Mouse (Mus musculus) lung, embryonic 16.5 days (tissue): ENCODE data around the gene Ppfia2. TPM values are rescaled to one million over a fixed set of nuclear protein-coding genes. Genes with fewer than 3 reads are reported as not detected.

Experiments used
- ATAC-seq: fragments of 200-750 bp; cut with Nextera tagmentation; 2 replicates; pipeline ENCODE4 v1.8.0; 2017; ENCODE audit warnings: low read depth, mild to moderate bottlenecking, moderate library complexity
- H3K27ac ChIP-seq: fragments of 300-500 bp; sonication (generic); 2 replicates; pipeline ENCODE4 v1.5.1; 2014; ENCODE audit warnings: mild to moderate bottlenecking, control low read depth, low read length
- H3K27me3 ChIP-seq: fragments of 300-500 bp; sonication (generic); 2 replicates; pipeline ENCODE4 v1.6.1; 2014; ENCODE audit warnings: low read depth, low read length, mixed read lengths; ENCODE audit not compliant: control insufficient read depth, insufficient read depth
- H3K36me3 ChIP-seq: fragments of 300-500 bp; sonication (generic); 2 replicates; pipeline ENCODE4 v1.6.1; 2014; ENCODE audit warnings: low read length; ENCODE audit not compliant: control insufficient read depth, insufficient read depth
- H3K4me1 ChIP-seq: fragments of 300-500 bp; sonication (generic); replicated peaks from 2 replicates; pipeline ENCODE4 v1.6.1; 2014; ENCODE audit warnings: low read length, mixed read lengths; ENCODE audit not compliant: control insufficient read depth, insufficient read depth
- H3K4me2 ChIP-seq: fragments of 300-500 bp; sonication (generic); 2 replicates; pipeline ENCODE4 v1.6.1; 2014; ENCODE audit warnings: low read depth, low read length, control low read depth
- H3K4me3 ChIP-seq: fragments of 300-500 bp; sonication (generic); 2 replicates; pipeline ENCODE4 v1.5.1; 2014; ENCODE audit warnings: mild to moderate bottlenecking, low read length, control low read depth
- H3K9ac ChIP-seq: fragments of 300-500 bp; sonication (generic); 2 replicates; pipeline ENCODE4 v1.6.1; 2014; ENCODE audit warnings: low read length, control low read depth
- H3K9me3 ChIP-seq: fragments of 300-500 bp; sonication (generic); 2 replicates; pipeline ENCODE4 v1.6.1; 2016; ENCODE audit warnings: low read length; ENCODE audit not compliant: control insufficient read depth
- WGBS: fragments of 180-500 bp; shearing (Covaris S2); extraction: QIAGEN DNeasy Blood & Tissue Kit; methylation state at CpG from one replicate; pipeline ENCODE4 v1.1.7; 2014; 5-methylcytosine and 5-hydroxymethylcytosine counted together
- polyA plus RNA-seq: library from polyadenylated mRNA; unstranded; fragments of >200 nt; fragmentation: Nextera tagmentation; extraction: Ambion mirVana; gene quantifications from 2 replicates; pipeline ENCODE4 v1.2.1, GENCODE M21; 2015

The Ppfia2 gene
- polyA plus RNA-seq, 1 experiment from 2014 or later: 0.35 TPM

- Histone ChIP-seq H3K4me3 (no peak overlapping the region), H3K4me1 (no peaks in the 10 kb centered on the region), H3K27me3 (no peaks in the 10 kb centered on the region), H3K9me3 (no peaks in the 10 kb centered on the region), H3K36me3 (no peaks in the 10 kb centered on the region), H3K9ac (no peak overlapping the region), H3K27ac (no peak overlapping the region), H3K4me2 (no peak overlapping the region)
- no peak for ATAC-seq
- 74% methylated on average over 4 of the region's 4 CpGs for WGBS
Measured at GRCm38 (mm10) chr10:106870233-106870632, 400.1 kb downstream of the Ppfia2 start.

GRCm38 (mm10) chr10:106871847-106872246 is 401.7 kb downstream of the Ppfia2 start:
- no peak for ATAC-seq
- 68% methylated on average over 3 of the region's 3 CpGs for WGBS
- no peaks in the 10 kb centered on the region for H3K27me3 ChIP-seq

GRCm38 (mm10) chr10:106872714-106873113 is 402.6 kb downstream of the Ppfia2 start:
- no peak overlapping the region for H3K27ac ChIP-seq
- H3K36me3 ChIP-seq: no peaks in the 10 kb centered on the region
- no peak for ATAC-seq
- H3K4me1 ChIP-seq: no peaks in the 10 kb centered on the region
- H3K4me2 ChIP-seq: no peak overlapping the region
- no peaks in the 10 kb centered on the region for H3K9me3 ChIP-seq
- H3K4me3 ChIP-seq: no peak overlapping the region
- no peak overlapping the region for H3K9ac ChIP-seq
- WGBS: 10% methylated on average over 1 of the region's 1 CpGs
- H3K27me3 ChIP-seq: no peaks in the 10 kb centered on the region

More at GRCm38 (mm10) chr10:106871847-106872246, 401.7 kb downstream of the Ppfia2 start:
- Histone ChIP-seq H3K4me3 (no peak overlapping the region), H3K27ac (no peak overlapping the region), H3K9me3 (no peaks in the 10 kb centered on the region), H3K36me3 (no peaks in the 10 kb centered on the region), H3K9ac (no peak overlapping the region), H3K4me2 (no peak overlapping the region), H3K4me1 (no peaks in the 10 kb centered on the region)

GRCm38 (mm10) chr10:106881330-106881729 is 411.2 kb downstream of the Ppfia2 start:
- Histone ChIP-seq H3K9ac (no peak overlapping the region), H3K9me3 (no peaks in the 10 kb centered on the region), H3K27me3 (no peaks in the 10 kb centered on the region), H3K36me3 (no peaks in the 10 kb centered on the region), H3K4me1 (no peaks in the 10 kb centered on the region), H3K27ac (no peak overlapping the region), H3K4me2 (no peak overlapping the region), H3K4me3 (no peak overlapping the region)
- WGBS: 59% methylated on average over 3 of the region's 3 CpGs
- no peak for ATAC-seq

GRCm38 (mm10) chr10:106896351-106896750 is 426.2 kb downstream of the Ppfia2 start:
- Histone ChIP-seq H3K4me1 (no peaks in the 10 kb centered on the region), H3K27ac (no peak overlapping the region), H3K27me3 (no peaks in the 10 kb centered on the region), H3K9me3 (no peaks in the 10 kb centered on the region), H3K4me3 (no peak overlapping the region), H3K9ac (no peak overlapping the region), H3K36me3 (no peaks in the 10 kb centered on the region), H3K4me2 (no peak overlapping the region)
- WGBS: 63% methylated on average over 13 of the region's 13 CpGs
- ATAC-seq: no peak

GRCm38 (mm10) chr10:106910108-106910507 is 440.0 kb downstream of the Ppfia2 start:
- Histone ChIP-seq H3K27me3 (no peaks in the 10 kb centered on the region), H3K4me2 (no peak overlapping the region), H3K9ac (no peak overlapping the region), H3K9me3 (peaks cover 3% of the 10 kb centered on the region; the same call in 1 of the 2 replicates), H3K4me3 (no peak overlapping the region), H3K27ac (no peak overlapping the region), H3K36me3 (no peaks in the 10 kb centered on the region), H3K4me1 (peaks cover 3% of the 10 kb centered on the region; the same call in 1 of the 2 replicates)
- ATAC-seq: no peak
- whole genome bisulfite sequencing: 69% methylated on average over 3 of the region's 3 CpGs

GRCm38 (mm10) chr10:106913032-106913431 is 442.9 kb downstream of the Ppfia2 start:
- no peak for ATAC-seq
- no peak overlapping the region for H3K9ac ChIP-seq
- H3K4me1 ChIP-seq: peaks cover 3% of the 10 kb centered on the region; the same call in 1 of the 2 replicates
- no peaks in the 10 kb centered on the region for H3K27me3 ChIP-seq
- H3K4me2 ChIP-seq: no peak overlapping the region
- no peak overlapping the region for H3K4me3 ChIP-seq
- peaks cover 3% of the 10 kb centered on the region; the same call in 1 of the 2 replicates for H3K9me3 ChIP-seq
- no peak overlapping the region for H3K27ac ChIP-seq
- H3K36me3 ChIP-seq: no peaks in the 10 kb centered on the region
- WGBS: 18% methylated on average over 2 of the region's 2 CpGs

- ATAC-seq: peak; percentile 87
Measured at GRCm38 (mm10) chr10:106914275-106914674, 444.1 kb downstream of the Ppfia2 start.

GRCm38 (mm10) chr10:106914822-106915221 is 444.7 kb downstream of the Ppfia2 start:
- Histone ChIP-seq H3K27me3 (no peaks in the 10 kb centered on the region), H3K4me3 (no peak overlapping the region), H3K9me3 (peaks cover 3% of the 10 kb centered on the region; the same call in 1 of the 2 replicates), H3K27ac (no peak overlapping the region), H3K4me2 (no peak overlapping the region), H3K9ac (no peak overlapping the region), H3K4me1 (peaks cover 3% of the 10 kb centered on the region; the same call in 1 of the 2 replicates), H3K36me3 (no peaks in the 10 kb centered on the region)
- no peak for ATAC-seq

More at GRCm38 (mm10) chr10:106914275-106914674, 444.1 kb downstream of the Ppfia2 start:
- H3K36me3 ChIP-seq: no peaks in the 10 kb centered on the region
- H3K4me3 ChIP-seq: no peak overlapping the region
- H3K27me3 ChIP-seq: no peaks in the 10 kb centered on the region
- no peak overlapping the region for H3K4me2 ChIP-seq
- peaks cover 3% of the 10 kb centered on the region; the same call in 1 of the 2 replicates for H3K9me3 ChIP-seq
- no peak overlapping the region for H3K9ac ChIP-seq
- peaks cover 3% of the 10 kb centered on the region; the same call in 1 of the 2 replicates for H3K4me1 ChIP-seq
- H3K27ac ChIP-seq: no peak overlapping the region

- 86% methylated on average over 5 of the region's 5 CpGs for WGBS
- H3K27ac ChIP-seq: no peak overlapping the region
- H3K27me3 ChIP-seq: no peaks in the 10 kb centered on the region
- no peaks in the 10 kb centered on the region for H3K4me1 ChIP-seq
- H3K9me3 ChIP-seq: no peaks in the 10 kb centered on the region
- no peak overlapping the region for H3K4me2 ChIP-seq
- H3K9ac ChIP-seq: no peak overlapping the region
- no peak overlapping the region for H3K4me3 ChIP-seq
- no peaks in the 10 kb centered on the region for H3K36me3 ChIP-seq
- ATAC-seq: no peak
Measured at GRCm38 (mm10) chr10:106924334-106924733, 454.2 kb downstream of the Ppfia2 start.
